ENCODE assay signal across 30 mouse cellular contexts in genomic region chr11:86910244-86910643, GRCm38 (mm10).
"Had no signal": no experiment of that assay in that cellular context is flagged by ENCODE, and none has a peak within 500 bp of the region (broad histone marks: within the 10 kb centered on the region; RNA-seq: fewer than 3 reads in every experiment).

No protein-coding gene starts in this region.

- H3K27ac ChIP-seq: left cerebral cortex, adult 2 months; limb, embryonic 10.5 days; limb, embryonic 12.5 days; limb, embryonic 13.5 days; limb, embryonic 15.5 days; liver, embryonic 12.5 days; liver, embryonic 13.5 days; liver, embryonic 14.5 days; liver, embryonic 15.5 days; lung, embryonic 15.5 days; macrophage; midbrain, embryonic 10.5 days; midbrain, embryonic 12.5 days; midbrain, embryonic 13.5 days; midbrain, embryonic 15.5 days had no signal

- H3K4me2 ChIP-seq: limb, embryonic 12.5 days; limb, embryonic 13.5 days; limb, embryonic 15.5 days; liver, embryonic 11.5 days; liver, embryonic 12.5 days; liver, embryonic 13.5 days; liver, embryonic 15.5 days; lung, embryonic 14.5 days; lung, embryonic 15.5 days; midbrain, embryonic 11.5 days; midbrain, embryonic 12.5 days; midbrain, embryonic 13.5 days; midbrain, embryonic 15.5 days had no signal

- H3K4me1 ChIP-seq: limb, embryonic 12.5 days; limb, embryonic 15.5 days; liver, embryonic 15.5 days; lung, embryonic 15.5 days; midbrain, embryonic 12.5 days; midbrain, embryonic 13.5 days; midbrain, embryonic 15.5 days had no signal

- H3K9me3 ChIP-seq: limb, embryonic 10.5 days; limb, embryonic 12.5 days; limb, embryonic 13.5 days; limb, embryonic 15.5 days; liver, embryonic 12.5 days; liver, embryonic 13.5 days; liver, embryonic 15.5 days; lung, embryonic 15.5 days; megakaryocyte, embryonic 14.5 days; midbrain, embryonic 10.5 days; midbrain, embryonic 12.5 days; midbrain, embryonic 13.5 days; midbrain, embryonic 15.5 days had no signal

- H3K36me3 ChIP-seq: limb, embryonic 10.5 days; limb, embryonic 12.5 days; limb, embryonic 13.5 days; limb, embryonic 15.5 days; liver, embryonic 12.5 days; liver, embryonic 13.5 days; liver, embryonic 15.5 days; lung, embryonic 15.5 days; midbrain, embryonic 10.5 days; midbrain, embryonic 12.5 days; midbrain, embryonic 13.5 days; midbrain, embryonic 15.5 days had no signal

- DNase-seq: left cerebral cortex, postnatal 4 days; liver; liver, embryonic 13.5 days; liver, postnatal 0 days; lung, adult 18-20 months; lung, adult 2 months; lung, embryonic 14.5 days; lung, postnatal 10 days; lung, postnatal 14 days; lung, postnatal 36 days; lung, postnatal 4 days; midbrain, embryonic 14.5 days had no signal

- H3K9ac ChIP-seq: limb, embryonic 12.5 days; limb, embryonic 13.5 days; limb, embryonic 15.5 days; liver, embryonic 12.5 days; liver, embryonic 13.5 days; liver, embryonic 14.5 days; liver, embryonic 15.5 days; liver, postnatal 0 days; lung, embryonic 14.5 days; lung, embryonic 15.5 days; midbrain, embryonic 12.5 days; midbrain, embryonic 13.5 days; midbrain, embryonic 15.5 days had no signal

- H3K4me3 ChIP-seq: left cerebral cortex, adult 2 months; limb, embryonic 10.5 days; limb, embryonic 12.5 days; limb, embryonic 13.5 days; limb, embryonic 15.5 days; liver, embryonic 12.5 days; liver, embryonic 13.5 days; liver, embryonic 15.5 days; lung, embryonic 15.5 days; megakaryocyte, embryonic 14.5 days; midbrain, embryonic 10.5 days; midbrain, embryonic 12.5 days; midbrain, embryonic 13.5 days; midbrain, embryonic 15.5 days; myocyte had no signal

- H3K27me3 ChIP-seq: limb, embryonic 12.5 days; limb, embryonic 13.5 days; limb, embryonic 15.5 days; liver, embryonic 12.5 days; liver, embryonic 13.5 days; liver, embryonic 15.5 days; lung, embryonic 15.5 days; midbrain, embryonic 12.5 days; midbrain, embryonic 13.5 days; midbrain, embryonic 15.5 days had no signal
